Mouse (Mus musculus) gastrocnemius, postnatal 14 days (tissue): ENCODE measurements around the gene Sdha. TPM values are rescaled to one million over a fixed set of nuclear protein-coding genes. Genes with fewer than 3 reads are reported as not detected.
A peak's percentile ranks its signal among the peaks of the same experiment; 100 is the strongest.

ENCODE experiments used
- DNase-seq: peaks from one replicate; pipeline ENCODE4 v3.0.0; 2021; ENCODE audit warnings: mixed read lengths
- intact Hi-C: fragments of 180-260 bp; cut with DNase I; formaldehyde crosslinking; loops from one replicate; pipeline ENCODE4 v1.15.1; 2025; ENCODE audit warnings: low total_unique reads
- total RNA-seq, 2 experiments: library from RNA; stranded (reverse); gene quantifications; 2 replicates each; pipeline ENCODE4 v1.2.3; 2021

The Sdha gene
- total RNA-seq, 2 experiments from 2014 or later = 505 to 626 TPM

DNA sequence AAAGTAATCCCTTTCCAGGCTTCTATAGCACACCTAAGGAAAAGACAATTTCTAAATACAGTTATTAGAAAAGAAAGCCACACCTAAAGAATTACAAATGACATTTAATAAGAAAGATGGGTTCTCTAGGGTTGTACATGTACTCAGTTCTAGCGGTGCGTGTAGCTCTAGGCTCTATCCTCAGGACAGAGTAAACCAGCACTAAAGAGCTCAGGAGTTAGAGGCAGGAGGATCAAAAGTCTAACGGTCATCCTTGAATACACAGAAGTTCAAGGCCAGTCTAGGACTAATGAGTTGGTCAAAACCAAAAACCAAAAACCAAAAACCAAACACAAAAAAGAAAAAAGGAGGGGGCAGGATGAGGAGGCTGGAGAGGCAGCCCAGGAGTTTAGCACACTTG, 35.5 kb downstream of the Sdha start:
- intact Hi-C loops = no loop called here
- DNase-seq = no peak

GRCm38 (mm10) chr13:74305780-74306179, 44.3 kb downstream of the Sdha start:
- intact Hi-C loops = no loop called here
- no peak for DNase-seq

- intact Hi-C loops = no loop called here
Observed at GRCm38 (mm10) chr13:74305380-74305779, 44.7 kb downstream of the Sdha start.

DNA sequence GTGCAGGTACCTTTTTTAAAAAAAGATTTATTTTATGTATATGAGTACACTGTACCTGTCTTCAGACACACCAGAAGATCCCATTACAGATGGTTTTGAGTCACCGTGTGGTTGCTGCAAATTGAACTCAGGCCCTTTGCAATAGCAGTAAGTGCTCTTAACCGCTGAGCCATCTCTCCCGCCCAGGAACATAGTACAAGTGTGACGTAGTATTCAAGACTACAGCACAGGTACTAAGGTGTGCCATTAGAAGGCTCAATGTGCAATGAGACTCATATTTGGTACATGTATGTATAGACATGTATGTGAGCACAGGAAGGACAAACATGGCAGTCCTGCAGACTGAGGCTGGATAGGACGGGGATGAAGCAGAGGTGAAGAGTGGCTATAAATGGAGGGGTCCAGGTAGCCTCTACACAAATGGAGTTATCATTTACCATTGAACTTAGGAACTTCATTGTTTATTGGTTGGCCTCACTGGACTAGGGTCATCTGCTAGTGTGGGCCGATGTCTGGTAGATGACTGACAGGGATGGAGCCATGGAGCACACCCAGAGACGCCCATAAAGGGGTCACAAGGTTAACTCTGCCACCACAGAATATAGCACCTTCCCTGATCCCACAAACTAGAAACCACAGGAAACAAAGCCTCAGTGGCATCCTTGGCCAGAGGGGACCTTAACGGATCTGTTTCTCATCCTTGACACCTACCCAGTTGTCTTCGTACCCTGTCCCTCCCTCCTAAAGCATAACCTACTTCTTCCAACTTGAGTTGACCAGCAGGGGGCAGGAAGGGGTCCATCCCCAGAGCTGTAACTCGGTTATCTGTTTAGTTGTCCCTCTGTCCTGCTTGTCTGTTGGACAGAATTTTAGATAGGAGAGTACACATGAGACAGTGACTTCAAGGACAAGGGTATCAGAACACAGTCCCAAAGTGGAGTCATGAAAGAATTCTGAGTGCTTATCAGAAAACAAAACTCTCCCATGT, 47.7 kb downstream of the Sdha start:
- intact Hi-C loops = loop anchor here (5.0 kb wide), 3 partner anchors 110 to 330 kb away; no protein-coding TSS in a partner anchor
- no peak for DNase-seq

More at GRCm38 (mm10) chr13:74305380-74305779, 44.7 kb downstream of the Sdha start:
- no peak for DNase-seq

DNA sequence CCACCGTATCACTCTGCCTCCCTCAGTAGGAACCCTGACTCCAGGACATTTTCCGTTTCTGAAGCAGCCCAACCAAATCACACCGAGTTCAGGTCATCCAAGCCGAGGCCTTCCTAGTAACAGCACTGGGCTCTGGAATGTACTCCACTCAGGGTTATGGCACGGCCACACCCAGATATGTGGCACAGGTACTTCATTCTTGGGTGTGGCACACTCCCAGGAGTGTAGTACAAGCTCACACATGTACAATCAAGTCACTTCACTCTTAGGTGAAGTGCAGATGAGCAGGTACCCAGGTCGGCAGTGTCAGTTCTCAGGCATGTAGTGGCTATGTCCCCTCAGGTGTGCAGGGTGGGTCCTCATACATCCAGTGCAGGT, 48.5 kb downstream of the Sdha start:
- intact Hi-C loops = loop anchor here (5.0 kb wide), 3 partner anchors 109 to 329 kb away; no protein-coding TSS in a partner anchor

DNA sequence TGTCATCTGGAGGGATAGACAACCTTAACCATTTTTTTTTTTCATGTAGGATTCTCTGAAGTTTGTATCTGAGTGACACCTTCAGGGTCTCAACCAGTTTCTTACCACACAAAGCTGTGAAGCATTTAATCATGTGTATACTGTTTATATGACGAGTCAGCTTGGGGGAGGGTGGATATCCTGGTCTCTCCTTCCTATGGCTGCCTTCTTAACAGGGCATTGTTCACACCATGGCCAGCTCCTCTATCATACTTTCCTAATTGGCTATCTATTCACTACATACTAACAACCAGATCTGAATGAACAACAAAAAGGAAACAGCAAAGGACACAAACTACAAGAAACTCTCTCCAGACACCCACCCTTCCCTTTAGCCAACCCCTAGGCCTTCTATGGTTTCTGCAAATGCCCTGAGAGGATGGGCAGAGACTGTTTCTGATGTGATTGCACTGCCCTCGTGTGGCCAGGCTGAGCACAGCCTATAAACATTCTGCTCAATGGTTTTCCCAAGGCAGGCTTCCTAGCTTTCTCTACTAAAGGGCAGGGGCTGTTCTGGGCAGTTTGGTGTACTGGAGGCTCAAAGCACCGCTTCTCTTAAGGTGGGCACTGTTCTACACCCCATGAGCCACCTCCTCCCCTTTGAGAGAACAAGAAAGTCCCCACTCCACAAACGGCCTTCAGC, 49.0 kb downstream of the Sdha start:
- intact Hi-C loops = loop anchor here (5.0 kb wide), 3 partner anchors 109 to 329 kb away; no protein-coding TSS in a partner anchor
- peak; percentile 59 for DNase-seq

More for the DNA sequence above, 48.5 kb downstream of the Sdha start:
- DNase-seq = no peak

DNA sequence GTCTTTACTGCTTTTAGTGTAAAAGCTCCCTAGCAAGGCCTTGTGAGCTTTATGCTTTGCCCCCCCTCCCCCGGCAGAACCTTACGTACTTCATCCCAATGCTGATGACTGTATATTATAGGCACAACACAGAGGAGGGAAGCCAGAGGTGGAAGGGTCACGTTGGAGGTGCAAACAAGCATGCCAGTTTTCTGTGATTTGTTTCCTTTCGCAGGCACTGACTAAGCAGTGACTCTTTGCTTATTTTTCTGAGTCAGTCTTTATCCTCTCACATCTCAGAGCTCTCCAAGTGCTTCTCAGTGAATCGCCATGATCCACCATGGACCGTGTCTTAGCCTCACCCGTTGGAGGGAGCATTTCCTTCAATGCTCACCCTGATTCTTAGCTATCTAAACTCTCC, 53.7 kb downstream of the Sdha start:
- intact Hi-C loops = no loop called here

DNA sequence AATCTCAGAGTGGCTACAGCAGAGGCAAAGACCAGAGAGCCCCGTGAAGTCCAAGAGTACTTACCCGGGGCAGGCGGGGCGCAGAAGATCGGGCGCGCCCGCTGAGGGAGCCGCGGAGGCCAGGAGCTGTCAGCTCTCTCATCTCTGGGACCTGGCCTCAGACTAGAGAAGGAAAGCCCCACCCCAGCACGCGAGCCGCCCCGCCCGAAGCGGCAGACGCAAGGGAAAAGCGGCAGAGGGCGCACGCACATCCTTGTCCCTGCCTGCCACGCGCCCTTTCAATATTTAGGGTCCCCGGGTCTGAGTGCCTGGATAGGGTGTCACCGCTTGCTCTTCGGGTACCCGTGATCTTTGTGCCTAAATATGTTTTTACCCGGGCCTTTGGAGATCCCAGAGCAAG, 57.9 kb downstream of the Sdha start, which contains the start of gene Ahrr:
TSS of gene Ahrr (minus strand) at position 165 of the 400 bp plus-strand sequence.
- peak; percentile 38 for DNase-seq

More for the DNA sequence above, 53.7 kb downstream of the Sdha start:
- DNase-seq = no peak

DNA sequence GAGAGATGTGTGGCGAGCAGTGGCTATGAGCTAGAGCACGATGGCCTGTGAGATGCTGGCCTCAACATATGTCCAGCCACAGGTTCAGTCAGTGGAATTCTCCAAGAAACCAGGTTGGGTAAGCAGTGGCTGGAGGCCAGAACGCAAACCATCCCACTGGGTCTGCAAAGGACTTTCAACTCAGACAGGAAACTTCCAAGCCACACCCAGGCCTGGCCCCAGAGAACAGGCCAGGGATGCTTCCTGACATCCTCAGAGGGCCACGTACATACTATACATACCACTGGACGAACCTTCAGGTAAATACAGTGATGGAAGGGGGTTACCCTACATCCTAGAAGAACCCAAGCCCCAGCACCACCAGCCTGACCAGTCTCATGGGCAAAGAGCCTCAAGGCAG, 60.4 kb downstream of the Sdha start:
- no peak for DNase-seq
- intact Hi-C loops = no loop called here

More for the DNA sequence above, 57.9 kb downstream of the Sdha start, which contains the start of gene Ahrr:
- intact Hi-C loops = no loop called here

DNA sequence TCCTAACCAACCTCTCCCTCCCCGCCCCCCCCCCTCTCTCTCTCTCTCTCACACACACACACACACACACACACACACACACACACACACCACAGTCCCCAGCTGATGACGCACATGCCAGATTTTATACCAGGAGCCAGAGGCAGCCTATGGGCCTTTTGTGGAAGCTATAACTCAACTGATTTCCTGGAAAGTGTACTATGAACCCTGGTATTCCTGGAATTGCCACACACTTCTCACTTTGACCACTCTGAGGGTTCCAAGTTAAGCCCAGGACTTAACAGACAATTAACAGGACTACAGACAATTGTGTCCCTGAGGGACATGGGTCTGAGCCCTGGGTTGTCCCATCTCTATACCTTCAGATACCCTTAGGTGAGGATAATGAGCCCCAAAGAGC, 67.8 kb downstream of the Sdha start:
- DNase-seq = no peak
- intact Hi-C loops = no loop called here

- intact Hi-C loops = no loop called here
Observed at GRCm38 (mm10) chr13:74275726-74276125, 74.4 kb downstream of the Sdha start.

More at GRCm38 (mm10) chr13:74275726-74276125, 74.4 kb downstream of the Sdha start:
- no peak for DNase-seq

Other genes starting within 250 kb of the Sdha start
- gene Slc9a3, start 228.8 kb downstream of the Sdha start, total RNA-seq = 1 to 10 TPM in 1 of 2 experiments, under 1 TPM in 1; 0.55 to 1.3 TPM
- 10 to 100 TPM; 28.3 to 30.5 TPM for gene Exoc3, start 141.5 kb downstream of the Sdha start, total RNA-seq
- under 1 TPM; 0.04 to 0.25 TPM for gene Ahrr, start 57.9 kb downstream of the Sdha start, total RNA-seq
- 10 to 100 TPM; 20.9 to 24.7 TPM for gene Pdcd6, start 32.7 kb downstream of the Sdha start, total RNA-seq
- 10 to 100 TPM; 37.0 to 43.6 TPM for gene Ccdc127, start within 50 bp of the Sdha start, total RNA-seq
- 10 to 100 TPM; 54.0 to 67.5 TPM for gene Lrrc14b, start 13.7 kb upstream of the Sdha start, total RNA-seq
- 1 to 10 TPM; 1.4 to 1.5 TPM for gene Zfp72, start 40.6 kb upstream of the Sdha start, total RNA-seq
- gene Ftl1-ps1, start 49.4 kb upstream of the Sdha start, total RNA-seq = 100 to 1,000 TPM; 146 to 158 TPM
- gene Zfp825, start 143.7 kb upstream of the Sdha start, total RNA-seq = 1 to 10 TPM; 6.6 to 6.9 TPM